Mouse (Mus musculus): ENCODE results near the gene Rpap1.
"Not testable (repeated sequence)": the region's sequence is repeated elsewhere in the genome, so short reads cannot be mapped to it uniquely, and the experiment has no call there.

Rpap1 gene

DNA sequence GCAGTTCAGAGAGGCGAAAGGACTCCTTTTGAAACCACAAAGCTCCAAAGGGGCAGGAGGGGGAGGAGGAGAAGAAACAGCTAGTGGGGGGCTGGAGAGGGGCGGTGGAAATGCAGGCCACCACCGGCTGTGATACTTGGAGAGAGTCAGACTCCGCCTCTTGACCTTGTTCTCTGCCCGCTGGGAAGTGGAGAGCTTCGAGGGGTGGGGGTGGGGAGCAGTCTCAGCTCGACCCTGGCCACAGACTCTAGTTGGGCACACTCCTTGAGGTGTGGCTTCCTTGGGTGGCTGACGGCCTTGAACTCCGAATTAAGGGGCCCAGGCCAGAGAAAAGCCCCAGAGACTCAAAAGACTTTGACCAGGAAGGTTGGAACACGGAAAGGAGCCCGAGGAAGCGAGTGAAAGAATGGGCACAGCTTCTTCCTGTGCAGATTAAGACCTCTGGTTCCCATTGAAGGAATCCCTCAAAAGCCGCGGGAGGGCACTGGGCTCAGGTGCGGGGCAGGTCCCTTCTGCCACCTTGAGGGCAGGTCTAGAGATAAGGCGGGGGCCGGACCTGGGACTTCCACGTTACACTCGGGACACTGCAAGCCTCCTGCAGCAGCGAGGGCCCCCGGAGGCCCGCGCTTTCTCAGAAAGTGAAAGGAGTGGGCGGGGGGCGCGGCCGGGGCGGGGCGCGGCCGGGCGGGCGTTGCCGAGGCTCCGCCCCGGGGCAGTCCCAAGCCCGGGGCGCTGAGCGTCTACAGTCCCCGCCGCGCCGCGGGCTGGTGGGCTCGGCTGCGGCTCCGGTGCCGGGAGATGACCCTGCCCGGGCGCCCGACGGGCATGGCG is 45.5 kb downstream of the Rpap1 start, which contains the start of gene Itpka:
Gene Itpka, plus strand, starts transcription at position 757 of the 831 bp plus-strand sequence.
- peak; percentile 52 for DNase-seq (ENCODE audit: low read depth, low spot score)

- DNase-seq (ENCODE audit: low read depth, low spot score): no peak
These were observed 46.8 kb downstream of the Rpap1 start for GRCm38 (mm10) chr2:119740567-119740966.

DNA sequence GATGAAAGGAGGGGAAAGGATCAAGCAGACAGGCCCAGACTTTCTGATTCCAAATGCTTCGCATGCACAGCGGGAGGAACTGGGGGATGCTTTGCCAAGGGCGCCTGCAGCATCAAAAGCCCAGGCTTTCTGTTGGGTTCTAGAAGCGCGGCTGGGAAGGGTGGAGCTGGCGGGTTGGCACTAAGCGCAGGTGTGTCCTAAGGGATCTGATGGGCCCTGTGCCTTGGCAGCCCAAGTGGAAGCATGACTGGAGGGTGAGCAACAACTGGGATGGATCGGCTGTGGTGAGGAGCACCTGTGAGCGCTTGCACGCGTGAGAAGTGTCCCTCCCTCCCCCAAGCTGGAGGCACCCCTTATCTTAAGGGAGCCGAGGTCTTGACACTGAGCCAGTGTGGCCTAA is 50.2 kb downstream of the Rpap1 start:
- DNase-seq (ENCODE audit: low read depth, low spot score): no peak

- DNase-seq (ENCODE audit: low read depth, low spot score): no peak
These were observed 56.6 kb downstream of the Rpap1 start for GRCm38 (mm10) chr2:119730735-119731134.

DNA sequence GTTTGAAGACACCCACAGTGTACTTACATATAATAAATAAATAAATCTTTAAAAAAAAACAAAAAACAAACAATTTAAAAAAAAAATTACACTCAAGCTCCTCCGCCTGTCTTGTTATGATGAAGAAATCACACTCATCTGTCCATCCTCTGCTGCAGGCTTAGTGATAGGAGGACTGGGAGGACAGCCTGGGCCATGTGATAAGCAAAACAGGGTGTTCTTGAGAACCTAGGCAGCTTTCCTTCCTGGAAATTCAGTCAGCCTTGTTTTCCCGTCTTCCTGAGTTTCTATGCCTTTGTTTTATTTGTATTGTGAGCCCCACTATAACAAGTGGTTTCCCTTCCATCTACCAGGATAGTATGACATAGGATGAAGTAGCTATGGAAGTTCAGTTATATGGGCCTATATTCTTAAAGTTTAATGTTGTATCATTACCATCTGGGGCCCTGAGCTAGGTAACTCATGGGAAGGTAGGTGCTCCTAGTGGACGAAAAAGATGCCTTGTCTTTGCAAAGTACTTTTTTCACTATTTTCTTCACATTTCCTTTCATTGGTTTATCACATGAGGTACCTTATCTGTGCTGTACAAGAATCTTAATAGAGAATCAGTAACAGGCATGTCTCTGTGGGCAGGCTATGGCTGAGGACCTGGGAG is 59.4 kb downstream of the Rpap1 start:
- no peak for DNase-seq (ENCODE audit: low read depth, low spot score)

GRCm38 (mm10) chr2:119721070-119721469 is 66.3 kb downstream of the Rpap1 start:
- DNase-seq (ENCODE audit: low read depth, low spot score): no peak

DNA sequence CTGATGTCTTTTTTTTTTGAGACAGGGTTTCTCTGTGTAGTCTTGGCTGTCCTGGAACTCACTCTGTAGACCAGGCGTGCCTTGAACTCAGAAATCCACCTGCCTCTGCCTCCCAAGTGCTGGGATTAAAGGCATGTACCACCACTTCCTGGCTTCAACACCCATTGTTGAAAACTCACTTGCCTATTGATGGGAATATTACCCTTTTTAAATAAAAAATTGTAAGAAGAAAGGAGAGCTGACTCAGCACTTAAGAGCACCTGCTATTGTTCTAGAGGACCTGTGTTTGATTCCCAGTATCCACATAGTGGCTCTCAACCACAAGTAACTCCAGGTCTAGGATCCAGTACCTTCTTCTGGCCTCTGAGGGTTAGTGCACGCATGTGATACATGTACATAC is 71.5 kb downstream of the Rpap1 start:
- not testable (repeated sequence) for DNase-seq (ENCODE audit: low read depth, low spot score)

All from brain, adult 2 months (tissue).